Comparison of ENCODE assay signal across 10 mouse cellular contexts in genomic region chr1:132541171-132541823, GRCm38 (mm10). TPM values are rescaled to one million over a fixed set of nuclear protein-coding genes. Genes with fewer than 3 reads are reported as not detected.
DNase-seq lines count a peak whose midpoint lies in the region; ATAC-seq and TF ChIP-seq lines count a peak whose summit lies in the region.
"Had no signal": no experiment of that assay in that cellular context is flagged by ENCODE, and none has a peak within 500 bp of the region (broad histone marks: within the 10 kb centered on the region; RNA-seq: fewer than 3 reads in every experiment).

No protein-coding gene starts in this region.

- TF ChIP-seq CTCF in gastrocnemius, adult 2 months (IDR thresholded peaks at IDR 0.05) = no peak
- no peak for TF ChIP-seq CTCF in stomach, postnatal 0 days (IDR thresholded peaks at IDR 0.05; ENCODE audit: low read depth)

- peaks cover 43% of the 10 kb centered on the region for H3K4me1 ChIP-seq in forebrain, embryonic 15.5 days
- H3K4me1 ChIP-seq in limb, embryonic 12.5 days (replicated peaks) = peaks cover 27% of the 10 kb centered on the region
- no peaks in the 10 kb centered on the region for H3K4me1 ChIP-seq in stomach, postnatal 0 days (replicated peaks; ENCODE audit: control insufficient read depth, insufficient read depth)

- H3K4me3 ChIP-seq in gastrocnemius, adult 2 months = no peak overlapping the region
- H3K4me3 ChIP-seq in forebrain, embryonic 15.5 days = peak overlapping the region; percentile 51
- no peak overlapping the region for H3K4me3 ChIP-seq in limb, embryonic 12.5 days (replicated peaks)
- H3K4me3 ChIP-seq in stomach, postnatal 0 days (ENCODE audit: low read depth, low read length) = no peak overlapping the region
- H3K4me3 ChIP-seq: heart, adult 2 months had no signal

- H3K27me3 ChIP-seq in forebrain, embryonic 15.5 days = no peaks in the 10 kb centered on the region
- peaks cover 96% of the 10 kb centered on the region for H3K27me3 ChIP-seq in limb, embryonic 12.5 days
- peaks cover 4% of the 10 kb centered on the region; the same call in 1 of the 2 replicates for H3K27me3 ChIP-seq in stomach, postnatal 0 days (ENCODE audit: control insufficient read depth, insufficient read depth, low read length)

- TF ChIP-seq EP300 in stomach, postnatal 0 days (optimal IDR thresholded peaks at IDR 0.05) = no peak

- WGBS in forebrain, embryonic 15.5 days = 6% methylated on average over 14 of the region's 14 CpGs
- 4% methylated on average over 14 of the region's 14 CpGs for WGBS in limb, embryonic 12.5 days
- WGBS in stomach, postnatal 0 days = 7% methylated on average over 14 of the region's 14 CpGs

- peak; percentile 47 for DNase-seq in gastrocnemius, adult 2 months
- DNase-seq in gastrocnemius, adult 18-20 months (ENCODE audit: low spot score) = no peak
- DNase-seq in ZHBTc4 (ENCODE audit: low read depth, low spot score) = peak; percentile 95
- peak; percentile 58 for DNase-seq in stomach, postnatal 0 days (ENCODE audit: low spot score)
- DNase-seq in left cerebral cortex, adult 18-20 months (ENCODE audit: low spot score in 2 of 2) = no peak

- H3K27ac ChIP-seq in gastrocnemius, adult 2 months = no peak overlapping the region
- peak overlapping the region; percentile 89 for H3K27ac ChIP-seq in forebrain, embryonic 15.5 days (replicated peaks)
- H3K27ac ChIP-seq in limb, embryonic 12.5 days = no peak overlapping the region
- no peak overlapping the region for H3K27ac ChIP-seq in stomach, postnatal 0 days (replicated peaks)
- H3K27ac ChIP-seq: heart, adult 2 months had no signal

- H3K9me3 ChIP-seq in forebrain, embryonic 15.5 days = no peaks in the 10 kb centered on the region
- no peaks in the 10 kb centered on the region for H3K9me3 ChIP-seq in limb, embryonic 12.5 days
- no peaks in the 10 kb centered on the region for H3K9me3 ChIP-seq in stomach, postnatal 0 days (ENCODE audit: control insufficient read depth, low read length)

- ATAC-seq in forebrain, embryonic 15.5 days (replicated peaks) = no peak
- peak; percentile 69 for ATAC-seq in limb, embryonic 12.5 days (ENCODE audit: insufficient number of reproducible peaks, insufficient read depth, low FRiP score, low TSS enrichment, low read depth)
- ATAC-seq in stomach, postnatal 0 days (ENCODE audit: low FRiP score, low TSS enrichment) = peak; percentile 64; the same call in 1 of the 2 replicates
- no peak for ATAC-seq in erythroblast, adult 5-6 weeks (replicated peaks; ENCODE audit: low FRiP score, poor library complexity, severe bottlenecking)

- H3K36me3 ChIP-seq in forebrain, embryonic 15.5 days = no peaks in the 10 kb centered on the region
- H3K36me3 ChIP-seq in limb, embryonic 12.5 days = no peaks in the 10 kb centered on the region
- no peaks in the 10 kb centered on the region for H3K36me3 ChIP-seq in stomach, postnatal 0 days (ENCODE audit: control insufficient read depth, insufficient read depth, low read length)

- peak overlapping the region; percentile 67 for H3K4me2 ChIP-seq in forebrain, embryonic 15.5 days (replicated peaks)
- H3K4me2 ChIP-seq in limb, embryonic 12.5 days = 0 out of 2 replicates have a peak overlapping the region, but pooled peaks have one; percentile 18
- H3K4me2 ChIP-seq in stomach, postnatal 0 days (replicated peaks; ENCODE audit: low read depth) = no peak overlapping the region

- intact Hi-C loops in gastrocnemius, adult 2 months (cut with DNase I) = no loop called here

- H3K9ac ChIP-seq in forebrain, embryonic 15.5 days (replicated peaks) = peak overlapping the region; percentile 69
- H3K9ac ChIP-seq in limb, embryonic 12.5 days (replicated peaks) = no peak overlapping the region
- no peak overlapping the region for H3K9ac ChIP-seq in stomach, postnatal 0 days (ENCODE audit: low read length)

RNA-seq across cellular contexts. Expression of gene Cntn2, which starts 1.8 kb away (rescaled TPM):
- under 1 TPM in 1 of 2 experiments, not detected in 1; 0.08 TPM for total RNA-seq in gastrocnemius, adult 2 months (2021)
- under 1 TPM in 1 of 2 experiments, not detected in 1; 0.11 TPM for total RNA-seq in gastrocnemius, adult 18-20 months (2021)
- 117 and 137 TPM in 2 replicates for polyA plus RNA-seq in forebrain, embryonic 15.5 days (2015; fragmentation: Nextera tagmentation; extraction: Ambion mirVana)
- polyA plus RNA-seq in limb, embryonic 12.5 days (2016; fragmentation: Nextera tagmentation; extraction: Ambion mirVana) = 0.76 and 2.1 TPM in 2 replicates
- polyA plus RNA-seq in stomach, postnatal 0 days (2015; fragmentation: Nextera tagmentation; extraction: Ambion mirVana) = 0.04 and 0.13 TPM in 2 replicates
- not detected in 2 replicates for total RNA-seq in erythroblast, adult 5-6 weeks (2015; ENCODE audit: low replicate concordance)
- not detected in 2 replicates for total RNA-seq in erythroblast, adult 5-6 weeks (2017; ENCODE audit: low replicate concordance)
- total RNA-seq in left cerebral cortex, adult 18-20 months (2021) = 10 to 100 TPM; 65.8 to 86.7 TPM
- polyA plus RNA-seq: spleen, adult 2 months had no signal

RNA-seq across cellular contexts. Expression of gene Tmem81, which starts 35.3 kb away (rescaled TPM):
- total RNA-seq in gastrocnemius, adult 2 months (2021) = 1 to 10 TPM; 1.3 to 1.7 TPM
- total RNA-seq in gastrocnemius, adult 18-20 months (2021) = 1 to 10 TPM; 1.1 to 1.4 TPM
- polyA plus RNA-seq in forebrain, embryonic 15.5 days (2015; fragmentation: Nextera tagmentation; extraction: Ambion mirVana) = 1.3 and 1.5 TPM in 2 replicates
- 2.1 and 2.2 TPM in 2 replicates for polyA plus RNA-seq in limb, embryonic 12.5 days (2016; fragmentation: Nextera tagmentation; extraction: Ambion mirVana)
- polyA plus RNA-seq in stomach, postnatal 0 days (2015; fragmentation: Nextera tagmentation; extraction: Ambion mirVana) = 0.56 and 0.76 TPM in 2 replicates
- total RNA-seq in erythroblast, adult 5-6 weeks (2015; ENCODE audit: low replicate concordance) = 2.1 TPM in 1 of 2 replicates, not detected in the other
- total RNA-seq in erythroblast, adult 5-6 weeks (2017; ENCODE audit: low replicate concordance) = 0.56 and 1.3 TPM in 2 replicates
- total RNA-seq in left cerebral cortex, adult 18-20 months (2021) = 1 to 10 TPM; 4.7 to 4.8 TPM

Comparison
In these comparisons a context has a peak if more than half of its experiments do, and no peak if none do; other contexts are left out.
1. DNase-seq: peak in gastrocnemius, adult 2 months (single experiment), ZHBTc4 (single experiment) and stomach, postnatal 0 days (single experiment); none in gastrocnemius, adult 18-20 months (single experiment) and left cerebral cortex, adult 18-20 months (0 of 2).
2. ATAC-seq: peak in limb, embryonic 12.5 days (single experiment) and stomach, postnatal 0 days (single experiment); none in forebrain, embryonic 15.5 days (single experiment) and erythroblast, adult 5-6 weeks (single experiment).
3. RNA of gene Cntn2, which starts 1.8 kb away (total RNA-seq): 65.8 to 86.7 TPM in left cerebral cortex, adult 18-20 months; 0.11 TPM in gastrocnemius, adult 18-20 months, 0.08 TPM in gastrocnemius, adult 2 months and not detected in erythroblast, adult 5-6 weeks; every median in the first group is over 10 times any median in the second.